Mouse (Mus musculus) Patski (cell line): ENCODE measurements at regions not wholly inside any gene's neighbourhood (a gene's known extent, or its start where the extent isn't known, plus 50 kb on each side); places are given as distances from the start of the nearest gene placed in this dataset.
A peak's percentile ranks its signal among the peaks of the same experiment; 100 is the strongest.

ENCODE experiments used
- ATAC-seq: fragments of 100-300 bp; one replicate; pipeline ENCODE4 v1.8.0; 2021
- CTCF ChIA-PET: fragments of 350-600 bp; sonication (Branson Sonifier 250); formaldehyde crosslinking; loops from one replicate; lab custom pipeline; 2022; ENCODE audit warnings: inconsistent platforms; lab: Charles Lee
- POLR2A ChIA-PET: fragments of 350-600 bp; sonication (Branson Sonifier 250); formaldehyde crosslinking; loops from one replicate; lab custom pipeline; 2022; ENCODE audit warnings: antibody characterized with exemption, inconsistent platforms; lab: Charles Lee
- DNase-seq: peaks from one replicate; pipeline ENCODE4 v3.0.0-alpha.2; 2011; ENCODE audit warnings: low read depth, low spot score
- H3K27me3 ChIP-seq: fragments of 371-371 bp; one replicate; pipeline ENCODE4 v1.5.1; 2021
- CTCF ChIP-seq: fragments of 100-300 bp; IDR thresholded peaks from one replicate; pipeline ENCODE4 v1.5.1; 2021
- in situ Hi-C: fragments of 300-500 bp; cut with MboI; formaldehyde crosslinking; loops from 3 replicates; pipeline ENCODE4 v1.11.1; 2018; ENCODE audit warnings: low pct_unique_long_range_greater_than_20kb, mixed read lengths

GRCm38 (mm10) chr17:88303991-88304390, 136.5 kb upstream of the Foxn2 start:
- ChIA-PET CTCF (interaction anchor here (1.8 kb wide), 1 partner anchor 47 kb away, joined by 5 read pairs; no protein-coding TSS in a partner anchor), POLR2A (no interaction called here)
- DNase-seq = no peak
- ATAC-seq = no peak
- in situ Hi-C loops = no loop called here
- no peaks in the 10 kb centered on the region for H3K27me3 ChIP-seq
- TF ChIP-seq CTCF = peak; percentile 36

DNA sequence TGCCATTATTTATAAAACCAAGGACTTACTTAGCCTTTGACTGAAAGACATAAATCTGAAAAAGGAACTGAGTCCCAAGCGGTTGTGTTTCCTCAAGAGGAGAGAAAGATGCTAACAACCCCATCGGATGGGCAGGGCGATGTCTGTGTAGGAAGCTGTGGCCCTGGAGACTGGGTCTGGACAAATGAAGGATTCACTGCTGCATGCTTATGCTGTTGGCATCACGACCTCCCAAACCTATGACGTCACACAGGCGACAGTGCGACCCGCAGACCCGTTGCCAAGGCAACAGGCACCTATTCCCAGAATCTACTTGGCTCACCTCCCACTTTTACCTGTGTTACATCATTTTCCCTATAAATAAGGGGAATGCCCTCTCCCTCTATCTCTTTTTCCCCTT, 135.3 kb upstream of the Foxn2 start:
- in situ Hi-C loops = no loop called here
- CTCF ChIA-PET = interaction anchor here (1.8 kb wide), 1 partner anchor 48 kb away, joined by 5 read pairs; no protein-coding TSS in a partner anchor
- POLR2A ChIA-PET = interaction anchor here (0.6 kb wide), 1 partner anchor 48 kb away, joined by 3 read pairs; no protein-coding TSS in a partner anchor
- DNase-seq (no peak), ATAC-seq (no peak)
- no peak for TF ChIP-seq CTCF
- no peaks in the 10 kb centered on the region for H3K27me3 ChIP-seq

- POLR2A ChIA-PET = no interaction called here
- H3K27me3 ChIP-seq = no peaks in the 10 kb centered on the region
- in situ Hi-C loops = no loop called here
- DNase-seq (no peak), ATAC-seq (no peak)
- no peak for TF ChIP-seq CTCF
- CTCF ChIA-PET = interaction anchor here (0.9 kb wide), 1 partner anchor 17 kb away, joined by 4 read pairs; no protein-coding TSS in a partner anchor
These were observed 134.2 kb upstream of the Foxn2 start for GRCm38 (mm10) chr17:88306325-88306724.

DNA sequence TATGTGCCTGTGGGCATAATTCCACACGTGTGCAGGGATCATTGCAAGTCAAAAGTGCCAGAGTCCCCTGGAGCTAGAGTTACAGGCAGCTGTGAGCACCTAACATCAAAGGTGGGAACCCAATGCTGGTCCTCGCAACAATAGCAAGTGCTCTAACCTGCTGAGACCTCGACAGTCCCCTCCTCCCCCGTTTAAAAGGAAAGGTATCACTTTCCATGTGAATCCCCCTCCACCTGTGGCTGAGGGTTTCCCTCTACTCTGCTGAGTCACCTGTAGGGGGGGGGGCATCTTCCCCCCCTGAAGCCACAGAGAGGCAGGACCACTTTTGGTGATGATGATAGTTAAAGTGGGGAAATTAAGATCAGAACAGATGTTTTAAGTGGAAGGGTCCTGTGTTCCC, 133.4 kb upstream of the Foxn2 start:
- TF ChIP-seq CTCF = no peak
- ChIA-PET CTCF (no interaction called here), POLR2A (no interaction called here)
- ATAC-seq = no peak
- in situ Hi-C loops = no loop called here
- DNase-seq = no peak
- H3K27me3 ChIP-seq = no peaks in the 10 kb centered on the region

- H3K27me3 ChIP-seq = no peaks in the 10 kb centered on the region
- TF ChIP-seq CTCF = no peak
- CTCF ChIA-PET = no interaction called here
- no peak for DNase-seq
- in situ Hi-C loops = no loop called here
- POLR2A ChIA-PET = no interaction called here
- ATAC-seq = no peak
These were observed 132.7 kb upstream of the Foxn2 start for GRCm38 (mm10) chr17:88307826-88308225.

- in situ Hi-C loops = no loop called here
- peak; percentile 53 for TF ChIP-seq CTCF
- no peaks in the 10 kb centered on the region for H3K27me3 ChIP-seq
- ATAC-seq (no peak), DNase-seq (no peak)
- CTCF ChIA-PET = no interaction called here
- POLR2A ChIA-PET = no interaction called here
These were observed 127.6 kb upstream of the Foxn2 start for GRCm38 (mm10) chr17:88312876-88313275.

- in situ Hi-C loops = no loop called here
- no peak for TF ChIP-seq CTCF
- H3K27me3 ChIP-seq = no peaks in the 10 kb centered on the region
- ChIA-PET CTCF (interaction anchor here (1.1 kb wide), 1 partner anchor 12 kb away, joined by 3 read pairs; no protein-coding TSS in a partner anchor), POLR2A (interaction anchor here (0.6 to 0.7 kb wide), 2 partner anchors 46 to 48 kb away, joined by 3 read pairs; no protein-coding TSS in a partner anchor)
- DNase-seq = no peak
- ATAC-seq = no peak
These were observed 124.1 kb upstream of the Foxn2 start for GRCm38 (mm10) chr17:88316213-88316967.

- ChIA-PET POLR2A (interaction anchor here (0.7 kb wide), 1 partner anchor 49 kb away, joined by 3 read pairs; no protein-coding TSS in a partner anchor), CTCF (no interaction called here)
- DNase-seq (no peak), ATAC-seq (no peak)
- in situ Hi-C loops = no loop called here
- no peaks in the 10 kb centered on the region for H3K27me3 ChIP-seq
- no peak for TF ChIP-seq CTCF
These were observed 123.2 kb upstream of the Foxn2 start for GRCm38 (mm10) chr17:88317311-88317710.

- in situ Hi-C loops = no loop called here
- ATAC-seq (no peak), DNase-seq (no peak)
- TF ChIP-seq CTCF = no peak
- H3K27me3 ChIP-seq = no peaks in the 10 kb centered on the region
- CTCF ChIA-PET = interaction anchor here (1.3 to 1.6 kb wide), 2 partner anchors 9 to 20 kb away, joined by 3 read pairs; no protein-coding TSS in a partner anchor
- POLR2A ChIA-PET = no interaction called here
These were observed 122.7 kb upstream of the Foxn2 start for GRCm38 (mm10) chr17:88317806-88318205.

- peak; percentile 9 for DNase-seq
- ATAC-seq = no peak
- H3K27me3 ChIP-seq = no peaks in the 10 kb centered on the region
- ChIA-PET POLR2A (interaction anchor here (0.6 kb wide), 1 partner anchor 15 kb away, joined by 6 read pairs; no protein-coding TSS in a partner anchor), CTCF (interaction anchor here (1.3 to 1.6 kb wide), 2 partner anchors 8 to 19 kb away, joined by 3 read pairs; no protein-coding TSS in a partner anchor)
- in situ Hi-C loops = no loop called here
- no peak for TF ChIP-seq CTCF
These were observed 122.2 kb upstream of the Foxn2 start for GRCm38 (mm10) chr17:88318207-88318791.
